Mouse (Mus musculus) midbrain, embryonic 10.5 days (tissue): ENCODE measurements at regions not wholly inside any gene's neighbourhood (a gene's known extent, or its start where the extent isn't known, plus 50 kb on each side); places are given as distances from the start of the nearest gene placed in this dataset.
A peak's percentile ranks its signal among the peaks of the same experiment; 100 is the strongest.

ENCODE experiments used
- DNase-seq: peaks from one replicate; pipeline ENCODE4 v3.0.0-alpha.2; 2017; ENCODE audit warnings: low spot score
- H3K27ac ChIP-seq: fragments of 300-500 bp; sonication (generic); replicated peaks from 2 replicates; pipeline ENCODE4 v1.5.1; 2016; ENCODE audit warnings: mild to moderate bottlenecking
- H3K27me3 ChIP-seq: fragments of 300-500 bp; sonication (generic); 2 replicates; pipeline ENCODE4 v1.6.1; 2016; ENCODE audit warnings: low read depth, mild to moderate bottlenecking; ENCODE audit not compliant: poor library complexity, severe bottlenecking
- H3K36me3 ChIP-seq: fragments of 300-500 bp; sonication (generic); 2 replicates; pipeline ENCODE4 v1.6.1; 2016; ENCODE audit warnings: mild to moderate bottlenecking, moderate library complexity
- H3K4me1 ChIP-seq: fragments of 300-500 bp; sonication (generic); 2 replicates; pipeline ENCODE4 v1.6.1; 2016
- H3K4me3 ChIP-seq: fragments of 300-500 bp; sonication (generic); 2 replicates; pipeline ENCODE4 v1.5.1; 2016; ENCODE audit warnings: mild to moderate bottlenecking, moderate library complexity
- H3K9me3 ChIP-seq: fragments of 300-500 bp; sonication (generic); replicated peaks from 2 replicates; pipeline ENCODE4 v1.6.1; 2016; ENCODE audit warnings: mild to moderate bottlenecking
- WGBS: fragments of 180-500 bp; shearing (Covaris S2); methylation state at CpG from one replicate; pipeline ENCODE4 v1.1.7; 2016; 5-methylcytosine and 5-hydroxymethylcytosine counted together

GRCm38 (mm10) chr1:24832246-24832645 is 153.8 kb downstream of the Lmbrd1 start:
- WGBS, result 95% methylated on average over 3 of the region's 3 CpGs
- no peaks in the 10 kb centered on the region for H3K36me3 ChIP-seq
- DNase-seq, result no peak

GRCm38 (mm10) chr1:24866877-24867276 is 188.4 kb downstream of the Lmbrd1 start:
- no peak overlapping the region for H3K4me3 ChIP-seq
- no peaks in the 10 kb centered on the region for H3K27me3 ChIP-seq
- no peak for DNase-seq
- H3K4me1 ChIP-seq, result no peaks in the 10 kb centered on the region
- H3K36me3 ChIP-seq, result no peaks in the 10 kb centered on the region
- 86% methylated on average over 7 of the region's 7 CpGs for WGBS
- H3K9me3 ChIP-seq, result no peaks in the 10 kb centered on the region
- no peak overlapping the region for H3K27ac ChIP-seq

More at GRCm38 (mm10) chr1:24832246-24832645, 153.8 kb downstream of the Lmbrd1 start:
- Histone ChIP-seq H3K27me3 (no peaks in the 10 kb centered on the region), H3K27ac (no peak overlapping the region), H3K4me1 (no peaks in the 10 kb centered on the region), H3K9me3 (no peaks in the 10 kb centered on the region), H3K4me3 (no peak overlapping the region)

- Histone ChIP-seq H3K27ac (no peak overlapping the region), H3K27me3 (no peaks in the 10 kb centered on the region), H3K4me3 (no peak overlapping the region), H3K36me3 (no peaks in the 10 kb centered on the region), H3K9me3 (no peaks in the 10 kb centered on the region), H3K4me1 (no peaks in the 10 kb centered on the region)
- WGBS, result 92% methylated on average over 12 of the region's 12 CpGs
- no peak for DNase-seq
Measured at GRCm38 (mm10) chr1:24869772-24870171, 191.3 kb downstream of the Lmbrd1 start.

- Histone ChIP-seq H3K27me3 (no peaks in the 10 kb centered on the region), H3K27ac (no peak overlapping the region), H3K4me3 (no peak overlapping the region), H3K4me1 (no peaks in the 10 kb centered on the region), H3K9me3 (no peaks in the 10 kb centered on the region), H3K36me3 (no peaks in the 10 kb centered on the region)
- no peak for DNase-seq
- 82% methylated on average over 7 of the region's 7 CpGs for WGBS
Measured at GRCm38 (mm10) chr1:24870685-24871417, 192.4 kb downstream of the Lmbrd1 start.

GRCm38 (mm10) chr1:24877014-24877413 is 198.6 kb downstream of the Lmbrd1 start:
- no peaks in the 10 kb centered on the region for H3K9me3 ChIP-seq
- H3K36me3 ChIP-seq, result no peaks in the 10 kb centered on the region
- no peak for DNase-seq
- no peak overlapping the region for H3K27ac ChIP-seq
- H3K4me3 ChIP-seq, result no peak overlapping the region
- no peaks in the 10 kb centered on the region for H3K27me3 ChIP-seq
- no peaks in the 10 kb centered on the region for H3K4me1 ChIP-seq

GRCm38 (mm10) chr1:24883638-24884037 is 205.2 kb downstream of the Lmbrd1 start:
- Histone ChIP-seq H3K4me3 (no peak overlapping the region), H3K27me3 (no peaks in the 10 kb centered on the region), H3K27ac (no peak overlapping the region), H3K4me1 (no peaks in the 10 kb centered on the region), H3K36me3 (no peaks in the 10 kb centered on the region), H3K9me3 (no peaks in the 10 kb centered on the region)
- no peak for DNase-seq

GRCm38 (mm10) chr1:24901278-24901677 is 222.8 kb downstream of the Lmbrd1 start:
- H3K4me1 ChIP-seq, result no peaks in the 10 kb centered on the region
- H3K4me3 ChIP-seq, result no peak overlapping the region
- WGBS, result 32% methylated on average over 2 of the region's 2 CpGs
- no peaks in the 10 kb centered on the region for H3K36me3 ChIP-seq
- no peaks in the 10 kb centered on the region for H3K27me3 ChIP-seq
- no peaks in the 10 kb centered on the region for H3K9me3 ChIP-seq
- peak; percentile 56 for DNase-seq
- H3K27ac ChIP-seq, result no peak overlapping the region

GRCm38 (mm10) chr1:24938303-24939263 is 260.2 kb downstream of the Lmbrd1 start:
- no peak overlapping the region for H3K4me3 ChIP-seq
- H3K4me1 ChIP-seq, result peaks cover 4% of the 10 kb centered on the region
- no peaks in the 10 kb centered on the region for H3K36me3 ChIP-seq
- no peak for DNase-seq
- WGBS, result 49% methylated on average over 3 of the region's 3 CpGs
- H3K27ac ChIP-seq, result no peak overlapping the region
- H3K9me3 ChIP-seq, result no peaks in the 10 kb centered on the region
- H3K27me3 ChIP-seq, result no peaks in the 10 kb centered on the region

GRCm38 (mm10) chr1:24942757-24943296 is 264.4 kb downstream of the Lmbrd1 start:
- H3K4me3 ChIP-seq, result no peak overlapping the region

GRCm38 (mm10) chr1:24943451-24943850 is 265.0 kb downstream of the Lmbrd1 start:
- H3K27ac ChIP-seq, result no peak overlapping the region
- DNase-seq, result no peak

More at GRCm38 (mm10) chr1:24942757-24943296, 264.4 kb downstream of the Lmbrd1 start:
- WGBS, result 91% methylated on average over 8 of the region's 8 CpGs
- Histone ChIP-seq H3K27ac (no peak overlapping the region), H3K27me3 (no peaks in the 10 kb centered on the region), H3K4me1 (peaks cover 12% of the 10 kb centered on the region), H3K36me3 (no peaks in the 10 kb centered on the region), H3K9me3 (no peaks in the 10 kb centered on the region)
- no peak for DNase-seq

GRCm38 (mm10) chr1:24972681-24973080 is 294.3 kb downstream of the Lmbrd1 start:
- H3K9me3 ChIP-seq, result no peaks in the 10 kb centered on the region
- no peak for DNase-seq
- 72% methylated on average over 2 of the region's 2 CpGs for WGBS
- H3K27ac ChIP-seq, result no peak overlapping the region
- no peak overlapping the region for H3K4me3 ChIP-seq
- H3K27me3 ChIP-seq, result no peaks in the 10 kb centered on the region
- H3K36me3 ChIP-seq, result no peaks in the 10 kb centered on the region
- no peaks in the 10 kb centered on the region for H3K4me1 ChIP-seq

More at GRCm38 (mm10) chr1:24943451-24943850, 265.0 kb downstream of the Lmbrd1 start:
- H3K36me3 ChIP-seq, result no peaks in the 10 kb centered on the region
- H3K27me3 ChIP-seq, result no peaks in the 10 kb centered on the region
- H3K9me3 ChIP-seq, result no peaks in the 10 kb centered on the region
- WGBS, result 12% methylated on average over 2 of the region's 2 CpGs
- H3K4me1 ChIP-seq, result peaks cover 12% of the 10 kb centered on the region
- H3K4me3 ChIP-seq, result no peak overlapping the region

GRCm38 (mm10) chr1:25008456-25009169 is 330.2 kb downstream of the Lmbrd1 start:
- 84% methylated on average over 8 of the region's 8 CpGs for WGBS

More at GRCm38 (mm10) chr1:25008456-25009169, 330.2 kb downstream of the Lmbrd1 start:
- H3K27me3 ChIP-seq, result no peaks in the 10 kb centered on the region
- no peaks in the 10 kb centered on the region for H3K9me3 ChIP-seq
- H3K27ac ChIP-seq, result no peak overlapping the region
- 0 out of 2 replicates have a peak, but pooled peaks cover 4% of the 10 kb centered on the region for H3K4me1 ChIP-seq
- H3K4me3 ChIP-seq, result no peak overlapping the region
- no peak for DNase-seq
- no peaks in the 10 kb centered on the region for H3K36me3 ChIP-seq
